Mouse (Mus musculus): Measurements from ENCODE around the gene Slc25a39.

GRCm38 (mm10) chr11:102355501-102355900, 52.2 kb downstream of the Slc25a39 start:
- TF ChIP-seq POLR2A (IDR thresholded peaks at IDR 0.05; ENCODE audit: low read depth, low read length) (no peak), CTCF (IDR thresholded peaks at IDR 0.05; ENCODE audit: extremely low read depth, insufficient read depth, insufficient read length, insufficient replicate concordance) (no peak)
